Mouse (Mus musculus) heart, adult 2 months (tissue): ENCODE results near the gene Spata6.

Source experiments
- CTCF ChIP-seq: fragments of 200-600 bp; IDR thresholded peaks from 2 replicates; pipeline ENCODE4 v1.8.1; 2022; ENCODE audit warnings: antibody characterized with exemption, mild to moderate bottlenecking, moderate library complexity
- EP300 ChIP-seq: fragments of 200-500 bp; IDR thresholded peaks from 2 replicates; pipeline ENCODE4 v1.6.1; 2011; ENCODE audit warnings: low read depth, low read length, control low read depth; ENCODE audit not compliant: insufficient read depth
- POLR2A ChIP-seq: fragments of 200-500 bp; IDR thresholded peaks from 2 replicates; pipeline ENCODE4 v1.6.1; 2011; ENCODE audit warnings: mild to moderate bottlenecking, low read depth, low read length, control low read depth; ENCODE audit not compliant: insufficient read depth

DNA sequence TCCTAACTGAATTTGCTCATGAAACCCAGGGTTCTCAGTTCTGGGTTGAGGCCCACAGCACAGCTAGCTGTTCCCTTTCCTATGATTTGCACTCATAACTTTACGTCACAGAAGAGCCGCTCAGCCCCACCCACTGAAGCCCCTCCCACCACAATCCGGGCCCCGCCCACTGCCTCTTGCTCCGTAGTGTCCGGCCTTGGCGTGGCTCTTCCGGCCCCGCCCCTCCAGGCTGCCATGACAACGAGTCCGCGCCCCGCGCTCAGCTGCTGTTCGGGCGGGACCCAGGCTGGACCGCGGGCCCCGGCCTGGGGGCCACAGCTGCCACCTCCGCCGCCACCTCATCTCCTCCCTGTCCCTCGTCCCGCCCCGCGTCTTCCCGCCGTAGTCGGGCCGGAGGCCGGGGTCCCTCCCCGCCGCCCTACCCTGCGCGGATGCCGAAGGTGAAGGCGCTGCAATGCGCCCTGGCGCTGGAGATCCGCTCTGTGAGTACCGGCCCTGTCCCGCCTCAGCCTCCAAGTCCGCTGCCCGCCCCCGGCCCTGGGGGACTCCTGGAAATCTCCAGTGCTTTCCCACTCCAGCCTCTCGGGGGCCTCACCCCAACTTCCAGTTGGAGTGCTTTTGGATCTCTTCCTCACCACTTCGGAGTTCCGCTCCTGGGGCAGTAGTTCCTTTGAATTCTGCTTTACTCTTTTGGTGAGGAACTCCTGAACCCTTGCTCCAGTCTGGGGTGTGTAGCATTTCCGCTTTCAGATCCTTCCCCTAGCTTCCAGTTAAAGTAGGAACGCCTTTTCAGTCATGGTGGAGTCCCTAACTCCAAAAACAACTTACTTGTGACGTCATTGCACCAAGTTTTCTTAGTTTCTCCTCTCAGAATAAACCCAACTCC lies at the start of gene Spata6:
- TF ChIP-seq POLR2A (peak; percentile 22; the same call in 1 of the 2 replicates), CTCF (no peak), EP300 (0 out of 2 replicates have a peak, but pooled peaks have one; percentile 15)
